ENCODE assay signal across 8 mouse cellular contexts in genomic region chr6:38687216-38687615, GRCm38 (mm10). TPM values are rescaled to one million over a fixed set of nuclear protein-coding genes. Genes with fewer than 3 reads are reported as not detected.
DNase-seq lines count a peak whose midpoint lies in the region; ATAC-seq and TF ChIP-seq lines count a peak whose summit lies in the region.

No protein-coding gene starts in this region.

- TF ChIP-seq CTCF in lung, postnatal 0 days (IDR thresholded peaks at IDR 0.05): peak; percentile 74

- no peak for ATAC-seq in heart, embryonic 12.5 days (ENCODE audit: insufficient number of reproducible peaks, low FRiP score)
- no peak for ATAC-seq in lung, postnatal 0 days

- no peak overlapping the region for H3K4me2 ChIP-seq in heart, embryonic 12.5 days
- H3K4me2 ChIP-seq in lung, postnatal 0 days (replicated peaks; ENCODE audit: low read depth, low read length): no peak overlapping the region

- no peak overlapping the region for H3K4me3 ChIP-seq in heart, embryonic 12.5 days
- H3K4me3 ChIP-seq in lung, postnatal 0 days (ENCODE audit: low read depth, low read length): no peak overlapping the region

- peaks cover 6% of the 10 kb centered on the region; the same call in 1 of the 2 replicates for H3K4me1 ChIP-seq in heart, embryonic 12.5 days (replicated peaks)
- H3K4me1 ChIP-seq in lung, postnatal 0 days (ENCODE audit: insufficient read depth, low read depth, low read length): no peaks in the 10 kb centered on the region

- TF ChIP-seq EP300 in lung, postnatal 0 days (IDR thresholded peaks at IDR 0.05): no peak

- no peaks in the 10 kb centered on the region for H3K27me3 ChIP-seq in heart, embryonic 12.5 days (replicated peaks)
- H3K27me3 ChIP-seq in lung, postnatal 0 days (replicated peaks; ENCODE audit: insufficient read depth, low read length): no peaks in the 10 kb centered on the region

- no peak overlapping the region for H3K9ac ChIP-seq in heart, embryonic 12.5 days
- no peak overlapping the region for H3K9ac ChIP-seq in lung, postnatal 0 days (replicated peaks; ENCODE audit: low read depth)

- 67% methylated on average over 11 of the region's 11 CpGs for WGBS in heart, embryonic 12.5 days
- WGBS in lung, postnatal 0 days: 67% methylated on average over 11 of the region's 11 CpGs

- peaks cover 18% of the 10 kb centered on the region for H3K36me3 ChIP-seq in heart, embryonic 12.5 days
- no peaks in the 10 kb centered on the region; the same call in 1 of the 2 replicates for H3K36me3 ChIP-seq in lung, postnatal 0 days (ENCODE audit: insufficient read depth, low read length)

- DNase-seq in heart, postnatal 4 days: peak; percentile 53
- peak; percentile 28 for DNase-seq in urinary bladder, postnatal 14 days (ENCODE audit: low spot score)
- no peak for DNase-seq in urinary bladder, postnatal 10 days (ENCODE audit: low spot score)
- DNase-seq in cerebellum, postnatal 10 days: peak; percentile 74 to 79
- DNase-seq in lung, postnatal 0 days (ENCODE audit: low spot score): no peak
- DNase-seq in MN1 (ENCODE audit: low spot score): no peak
- no peak for DNase-seq in urinary bladder, adult 2 months (ENCODE audit: low spot score)

- H3K27ac ChIP-seq in heart, embryonic 12.5 days (ENCODE audit: poor library complexity, severe bottlenecking): no peak overlapping the region
- H3K27ac ChIP-seq in lung, postnatal 0 days (ENCODE audit: low read length): no peak overlapping the region

- H3K9me3 ChIP-seq in heart, embryonic 12.5 days (replicated peaks): no peaks in the 10 kb centered on the region; the same call in 1 of the 2 replicates
- H3K9me3 ChIP-seq in lung, postnatal 0 days (ENCODE audit: low read length): no peaks in the 10 kb centered on the region

RNA-seq across cellular contexts. Expression of gene Clec2l, which starts 24.3 kb away (rescaled TPM):
- 1 to 10 TPM; 4.8 to 4.9 TPM for total RNA-seq in heart, postnatal 4 days (2021)
- 0.95 and 1.3 TPM in 2 replicates for polyA plus RNA-seq in heart, embryonic 12.5 days (2016; fragmentation: Nextera tagmentation; extraction: Ambion mirVana)
- 1.1 and 1.6 TPM in 2 replicates for polyA plus RNA-seq in lung, postnatal 0 days (2015; fragmentation: Nextera tagmentation; extraction: Ambion mirVana)
- 0.46 and 0.47 TPM in 2 replicates for polyA plus RNA-seq in urinary bladder, adult 2 months (2012; rRNA removed)

RNA-seq across cellular contexts. Expression of gene Klrg2, which starts 50.2 kb away (rescaled TPM):
- total RNA-seq in heart, postnatal 4 days (2021): under 1 TPM; 0.54 to 0.91 TPM
- 0.14 and 0.27 TPM in 2 replicates for polyA plus RNA-seq in heart, embryonic 12.5 days (2016; fragmentation: Nextera tagmentation; extraction: Ambion mirVana)
- polyA plus RNA-seq in lung, postnatal 0 days (2015; fragmentation: Nextera tagmentation; extraction: Ambion mirVana): 0.47 and 0.69 TPM in 2 replicates
- 5.1 and 5.5 TPM in 2 replicates for polyA plus RNA-seq in urinary bladder, adult 2 months (2012; rRNA removed)

Comparison
In these comparisons a context has a peak if more than half of its experiments do, and no peak if none do; other contexts are left out.
1. DNase-seq: peak in heart, postnatal 4 days (single experiment), urinary bladder, postnatal 14 days (single experiment) and cerebellum, postnatal 10 days (2 of 2); none in urinary bladder, postnatal 10 days (single experiment), lung, postnatal 0 days (single experiment), MN1 (single experiment) and urinary bladder, adult 2 months (single experiment).